Mouse (Mus musculus): ENCODE measurements at regions not wholly inside any gene's neighbourhood (a gene's known extent, or its start where the extent isn't known, plus 50 kb on each side); places are given as distances from the start of the nearest gene placed in this dataset.
"Not testable (repeated sequence)": the region's sequence is repeated elsewhere in the genome, so short reads cannot be mapped to it uniquely, and the experiment has no call there.

GRCm38 (mm10) chr12:16380346-16380745 lies 230.4 kb downstream of the Lpin1 start:
- H3K4me3 ChIP-seq (ENCODE audit: insufficient read depth, low read length) = no peak overlapping the region
- no peak overlapping the region for H3K27ac ChIP-seq (ENCODE audit: insufficient read depth, low read depth, low read length)
- no peaks in the 10 kb centered on the region for H3K4me1 ChIP-seq (ENCODE audit: control insufficient read depth, insufficient read depth, low read length)
- TF ChIP-seq POLR2A (IDR thresholded peaks at IDR 0.05; ENCODE audit: borderline replicate concordance, low read depth, low read length) (no peak), CTCF (IDR thresholded peaks at IDR 0.05; ENCODE audit: low read depth, low read length) (no peak)

DNA sequence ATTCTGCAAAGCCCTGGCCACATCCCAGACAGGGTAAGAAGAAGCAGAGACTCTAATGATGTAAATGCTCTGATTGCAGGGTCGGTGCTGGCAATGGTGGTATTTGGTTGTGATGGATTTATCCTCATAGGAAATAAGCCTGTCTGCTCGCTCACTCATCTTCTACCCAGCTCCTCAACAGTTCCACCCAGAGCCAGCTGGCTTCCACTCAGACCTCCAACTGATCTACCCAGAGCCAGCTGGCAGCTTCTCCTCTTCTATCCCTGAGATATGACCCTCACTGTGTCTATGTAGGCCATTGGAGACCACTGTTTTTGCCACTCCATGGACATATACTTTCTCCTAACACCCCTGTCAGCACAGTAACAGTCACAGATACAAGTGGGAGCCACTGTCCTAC lies 231.4 kb downstream of the Lpin1 start:
- H3K4me1 ChIP-seq (ENCODE audit: control insufficient read depth, insufficient read depth, low read length) = no peaks in the 10 kb centered on the region
- no peak for TF ChIP-seq POLR2A (IDR thresholded peaks at IDR 0.05; ENCODE audit: borderline replicate concordance, low read depth, low read length)
- TF ChIP-seq CTCF (IDR thresholded peaks at IDR 0.05; ENCODE audit: low read depth, low read length) = no peak
- no peak overlapping the region for H3K4me3 ChIP-seq (ENCODE audit: insufficient read depth, low read length)
- no peak overlapping the region for H3K27ac ChIP-seq (ENCODE audit: insufficient read depth, low read depth, low read length)

- TF ChIP-seq CTCF (IDR thresholded peaks at IDR 0.05; ENCODE audit: low read depth, low read length) = no peak
- Histone ChIP-seq H3K4me1 (ENCODE audit: control insufficient read depth, insufficient read depth, low read length) (no peaks in the 10 kb centered on the region), H3K27ac (ENCODE audit: insufficient read depth, low read depth, low read length) (no peak overlapping the region), H3K4me3 (ENCODE audit: insufficient read depth, low read length) (no peak overlapping the region)
Measured at GRCm38 (mm10) chr12:16378501-16378900, 232.3 kb downstream of the Lpin1 start.

- Histone ChIP-seq H3K27ac (ENCODE audit: insufficient read depth, low read depth, low read length) (no peak overlapping the region), H3K4me3 (ENCODE audit: insufficient read depth, low read length) (no peak overlapping the region), H3K4me1 (ENCODE audit: control insufficient read depth, insufficient read depth, low read length) (no peaks in the 10 kb centered on the region)
- TF ChIP-seq CTCF (IDR thresholded peaks at IDR 0.05; ENCODE audit: low read depth, low read length) (no peak), POLR2A (IDR thresholded peaks at IDR 0.05; ENCODE audit: borderline replicate concordance, low read depth, low read length) (no peak)
Measured at GRCm38 (mm10) chr12:16374331-16374996, 236.3 kb downstream of the Lpin1 start.

DNA sequence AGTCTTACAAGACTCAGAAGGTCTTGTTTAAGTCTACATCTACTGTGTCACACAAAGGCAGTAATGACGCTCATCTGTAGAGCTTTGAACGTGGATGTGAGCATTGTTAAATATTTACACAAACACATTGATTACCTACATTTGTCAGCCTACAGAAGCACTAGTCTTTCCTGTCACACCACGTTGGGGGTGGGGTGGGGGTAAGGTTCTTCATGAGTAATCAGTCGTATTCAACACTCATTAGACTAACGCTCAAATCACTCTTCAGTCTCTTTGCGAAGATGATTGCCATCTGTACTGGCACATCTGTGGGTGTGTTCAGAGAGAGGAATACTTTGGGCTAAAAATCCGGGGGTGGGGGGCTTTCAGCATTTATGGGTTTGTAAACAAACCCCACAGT lies 240.7 kb downstream of the Lpin1 start:
- no peaks in the 10 kb centered on the region for H3K4me1 ChIP-seq (ENCODE audit: control insufficient read depth, insufficient read depth, low read length)
- H3K27ac ChIP-seq (ENCODE audit: insufficient read depth, low read depth, low read length) = no peak overlapping the region
- TF ChIP-seq POLR2A (IDR thresholded peaks at IDR 0.05; ENCODE audit: borderline replicate concordance, low read depth, low read length) (no peak), CTCF (IDR thresholded peaks at IDR 0.05; ENCODE audit: low read depth, low read length) (no peak)
- H3K4me3 ChIP-seq (ENCODE audit: insufficient read depth, low read length) = no peak overlapping the region

- no peak overlapping the region for H3K4me3 ChIP-seq (ENCODE audit: insufficient read depth, low read length)
- H3K4me1 ChIP-seq (ENCODE audit: control insufficient read depth, insufficient read depth, low read length) = no peaks in the 10 kb centered on the region
- TF ChIP-seq POLR2A (IDR thresholded peaks at IDR 0.05; ENCODE audit: borderline replicate concordance, low read depth, low read length) (no peak), CTCF (IDR thresholded peaks at IDR 0.05; ENCODE audit: low read depth, low read length) (no peak)
- H3K27ac ChIP-seq (ENCODE audit: insufficient read depth, low read depth, low read length) = no peak overlapping the region
Measured at GRCm38 (mm10) chr12:16362341-16362740, 248.4 kb downstream of the Lpin1 start.

DNA sequence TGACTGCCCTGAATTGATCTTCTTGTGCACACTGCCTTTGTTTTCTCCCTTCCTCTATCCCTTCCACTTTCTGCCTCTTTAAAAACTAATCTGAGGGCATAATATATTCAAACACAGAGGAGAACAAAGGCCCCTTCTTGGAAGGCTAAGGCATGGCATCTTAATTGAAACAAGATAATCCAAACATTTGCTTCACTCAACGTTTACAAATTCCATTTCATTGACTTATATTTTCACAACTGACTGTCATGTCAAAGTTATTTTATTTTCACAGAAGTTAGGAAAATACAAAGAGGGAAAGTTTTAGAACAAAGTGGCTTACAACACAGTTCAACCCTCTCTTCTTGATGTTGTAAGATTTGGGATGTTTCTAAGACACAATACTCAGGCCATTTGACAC lies 251.9 kb downstream of the Lpin1 start:
- no peaks in the 10 kb centered on the region for H3K4me1 ChIP-seq (ENCODE audit: control insufficient read depth, insufficient read depth, low read length)
- H3K27ac ChIP-seq (ENCODE audit: insufficient read depth, low read depth, low read length) = no peak overlapping the region
- TF ChIP-seq POLR2A (IDR thresholded peaks at IDR 0.05; ENCODE audit: borderline replicate concordance, low read depth, low read length) (no peak), CTCF (IDR thresholded peaks at IDR 0.05; ENCODE audit: low read depth, low read length) (no peak)
- H3K4me3 ChIP-seq (ENCODE audit: insufficient read depth, low read length) = no peak overlapping the region

DNA sequence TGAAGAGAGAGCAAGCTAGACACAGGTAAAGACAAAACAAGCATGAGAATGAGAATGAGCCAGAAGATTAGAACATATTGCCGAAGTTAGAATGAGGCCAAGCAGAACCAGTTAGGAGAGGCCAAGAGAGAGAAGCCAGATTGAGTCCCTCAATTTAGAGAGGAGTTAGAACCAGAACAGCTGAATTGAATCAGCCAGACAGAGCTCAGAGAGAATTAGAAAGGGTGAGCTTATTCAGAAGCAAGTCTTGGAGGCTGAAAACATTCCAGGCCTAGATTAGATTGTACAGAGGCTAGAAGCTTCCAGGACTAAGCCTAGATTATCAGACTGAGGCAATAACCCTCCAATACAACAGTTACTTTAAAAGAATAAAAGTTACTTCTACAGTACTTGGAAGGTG lies 256.1 kb downstream of the Lpin1 start:
- no peak for TF ChIP-seq CTCF (IDR thresholded peaks at IDR 0.05; ENCODE audit: low read depth, low read length)
- TF ChIP-seq POLR2A (IDR thresholded peaks at IDR 0.05; ENCODE audit: borderline replicate concordance, low read depth, low read length) = no peak
- Histone ChIP-seq H3K4me3 (ENCODE audit: insufficient read depth, low read length) (no peak overlapping the region), H3K4me1 (ENCODE audit: control insufficient read depth, insufficient read depth, low read length) (no peaks in the 10 kb centered on the region), H3K27ac (ENCODE audit: insufficient read depth, low read depth, low read length) (no peak overlapping the region)

DNA sequence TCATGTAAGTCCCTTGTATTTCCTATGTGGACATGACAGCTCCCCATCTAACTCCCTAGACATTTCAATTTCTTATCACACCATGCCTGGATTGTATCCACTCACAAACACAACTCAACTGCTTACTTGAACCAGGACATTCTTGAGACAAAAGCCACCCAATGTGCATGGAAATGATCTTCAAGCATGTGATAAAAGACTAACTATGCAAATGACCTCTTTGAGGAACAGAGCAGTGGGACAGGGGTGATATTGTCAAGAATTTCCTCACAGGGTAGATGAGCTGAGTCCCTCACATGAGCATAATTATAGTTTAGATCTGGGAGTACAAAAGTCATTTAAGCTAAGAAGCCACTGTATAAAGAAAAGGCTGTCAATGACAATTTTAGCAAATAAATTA lies 259.0 kb downstream of the Lpin1 start:
- TF ChIP-seq POLR2A (IDR thresholded peaks at IDR 0.05; ENCODE audit: borderline replicate concordance, low read depth, low read length) (no peak), CTCF (IDR thresholded peaks at IDR 0.05; ENCODE audit: low read depth, low read length) (no peak)
- Histone ChIP-seq H3K4me3 (ENCODE audit: insufficient read depth, low read length) (no peak overlapping the region), H3K27ac (ENCODE audit: insufficient read depth, low read depth, low read length) (no peak overlapping the region), H3K4me1 (ENCODE audit: control insufficient read depth, insufficient read depth, low read length) (no peaks in the 10 kb centered on the region)

DNA sequence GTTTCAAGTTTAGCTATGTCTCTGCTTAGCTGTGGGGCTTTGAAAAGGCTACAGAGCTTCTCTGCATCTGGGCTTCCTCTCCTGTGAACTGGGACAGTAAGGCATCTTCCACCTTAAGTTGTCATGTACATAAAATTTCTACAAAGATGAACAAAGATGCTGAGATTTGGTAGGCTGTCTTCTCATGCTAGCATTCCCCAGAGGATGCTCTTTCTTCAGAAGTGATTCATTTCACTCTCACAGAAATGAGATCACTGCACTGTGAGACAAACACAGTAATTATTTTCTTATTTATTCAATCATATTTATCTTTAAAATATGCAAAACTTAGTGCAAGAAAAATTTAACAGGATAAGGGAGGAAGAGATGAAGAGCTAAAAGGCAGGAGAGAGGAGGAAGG lies 261.5 kb downstream of the Lpin1 start:
- Histone ChIP-seq H3K4me1 (ENCODE audit: control insufficient read depth, insufficient read depth, low read length) (no peaks in the 10 kb centered on the region), H3K4me3 (ENCODE audit: insufficient read depth, low read length) (no peak overlapping the region), H3K27ac (ENCODE audit: insufficient read depth, low read depth, low read length) (no peak overlapping the region)
- TF ChIP-seq CTCF (IDR thresholded peaks at IDR 0.05; ENCODE audit: low read depth, low read length) (no peak), POLR2A (IDR thresholded peaks at IDR 0.05; ENCODE audit: borderline replicate concordance, low read depth, low read length) (no peak)

DNA sequence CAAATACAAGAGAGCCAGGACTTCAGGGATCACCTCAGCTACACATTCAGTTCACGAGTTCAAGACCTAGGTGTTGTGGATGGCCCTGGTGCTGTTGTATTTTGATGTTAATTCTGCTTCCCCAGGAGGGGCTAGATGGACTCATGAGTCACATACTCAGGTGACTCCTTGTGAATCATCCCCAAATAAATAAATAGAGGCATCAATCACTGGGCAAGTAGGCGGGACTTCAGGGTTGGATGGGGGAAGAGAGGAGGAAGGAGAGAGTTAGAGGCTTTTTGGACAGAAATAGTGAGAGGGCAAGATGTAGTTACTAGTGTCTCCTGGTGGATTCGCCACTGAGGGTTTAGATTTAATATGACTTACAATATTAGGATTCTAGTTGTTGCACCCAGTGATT lies 266.7 kb downstream of the Lpin1 start:
- no peak for TF ChIP-seq POLR2A (IDR thresholded peaks at IDR 0.05; ENCODE audit: borderline replicate concordance, low read depth, low read length)
- TF ChIP-seq CTCF (IDR thresholded peaks at IDR 0.05; ENCODE audit: low read depth, low read length) = no peak
- no peaks in the 10 kb centered on the region for H3K4me1 ChIP-seq (ENCODE audit: control insufficient read depth, insufficient read depth, low read length)
- no peak overlapping the region for H3K4me3 ChIP-seq (ENCODE audit: insufficient read depth, low read length)
- no peak overlapping the region for H3K27ac ChIP-seq (ENCODE audit: insufficient read depth, low read depth, low read length)

DNA sequence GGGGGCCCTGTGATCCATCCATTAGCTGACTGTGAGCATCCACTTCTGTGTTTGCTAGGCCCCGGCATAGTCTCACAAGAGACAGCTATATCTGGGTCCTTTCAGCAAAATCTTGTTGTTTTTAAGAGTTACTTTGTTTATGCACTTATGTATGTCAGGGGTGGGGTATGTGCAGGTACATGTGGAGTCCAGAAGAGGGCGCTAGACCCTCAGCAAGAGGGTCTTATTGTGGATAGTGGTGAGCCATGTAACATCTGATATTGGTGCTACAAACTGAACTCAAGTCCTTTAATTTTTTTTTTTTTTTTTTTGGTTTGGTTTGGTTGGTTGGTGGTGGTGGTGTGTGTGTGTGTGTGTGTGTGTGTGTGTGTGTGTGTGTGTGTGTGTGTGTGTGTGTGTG lies 268.7 kb downstream of the Lpin1 start:
- H3K27ac ChIP-seq (ENCODE audit: insufficient read depth, low read depth, low read length); H3K4me3 ChIP-seq (ENCODE audit: insufficient read depth, low read length); H3K4me1 ChIP-seq (ENCODE audit: control insufficient read depth, insufficient read depth, low read length): not testable (repeated sequence)
